Mouse (Mus musculus): Measurements from ENCODE around the gene Psme1.

- TF ChIP-seq POLR2A (IDR thresholded peaks at IDR 0.05; ENCODE audit: borderline replicate concordance, low read depth, low read length) = no peak
- no peak for TF ChIP-seq CTCF (IDR thresholded peaks at IDR 0.05; ENCODE audit: low read depth, low read length)
Observed at GRCm38 (mm10) chr14:55575302-55575701, 2.6 kb upstream of the Psme1 start, which contains the start of gene Fitm1.

All from bone marrow macrophage, adult 2 months (primary cell).